Mouse (Mus musculus): ENCODE data around the gene Fastkd1.
"Not testable (repeated sequence)": the region's sequence is repeated elsewhere in the genome, so short reads cannot be mapped to it uniquely, and the experiment has no call there.

DNA sequence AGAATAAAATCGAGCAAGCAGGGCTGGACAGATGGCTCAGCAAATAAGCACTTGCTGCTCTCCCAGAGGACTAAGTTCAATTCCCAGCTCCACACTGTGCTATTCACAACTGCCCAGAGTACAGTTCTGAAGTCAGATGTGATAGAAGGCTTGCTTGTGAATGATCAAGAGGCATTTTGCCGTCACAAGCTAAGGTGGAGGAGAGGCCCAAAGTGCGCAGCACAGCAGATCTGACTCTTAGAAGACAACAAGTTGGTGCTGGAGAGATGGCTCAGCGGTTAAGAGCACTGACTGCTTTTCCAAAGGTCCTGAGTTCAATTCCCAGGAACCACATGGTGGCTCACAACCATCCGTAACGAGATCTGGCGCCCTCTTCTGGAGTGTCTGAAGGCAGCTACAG, 75.3 kb downstream of the Fastkd1 start:
- not testable (repeated sequence) for TF ChIP-seq CTCF (IDR thresholded peaks at IDR 0.05; ENCODE audit: borderline replicate concordance, extremely low read depth, insufficient read depth, insufficient read length); POLR2A (IDR thresholded peaks at IDR 0.05; ENCODE audit: borderline replicate concordance, extremely low read depth, insufficient read depth, insufficient read length, poor library complexity, severe bottlenecking)
